Mouse (Mus musculus): Measurements from ENCODE around the gene Gpr152. TPM values are rescaled to one million over a fixed set of nuclear protein-coding genes. Genes with fewer than 3 reads are reported as not detected.

Gpr152 gene
- polyA plus RNA-seq, 1 experiment from 2014 or later: not detected

GRCm38 (mm10) chr19:4191528-4192250 is 52.1 kb downstream of the Gpr152 start, which contains the start of gene Ppp1ca:
Ppp1ca (plus strand) TSS chr19:4192065.
- no peaks in the 10 kb centered on the region for H3K27me3 ChIP-seq (replicated peaks)
- peak; percentile 95 for ATAC-seq
- WGBS: 2% methylated on average over 43 of the region's 47 CpGs
- H3K4me3 ChIP-seq (replicated peaks): peak within 1 kb of the TSS; percentile 87
- peaks cover 23% of the 10 kb centered on the region for H3K36me3 ChIP-seq
- H3K9me3 ChIP-seq: no peaks in the 10 kb centered on the region
- peak within 1 kb of the TSS; percentile 74 for H3K4me2 ChIP-seq (replicated peaks)
- peak within 1 kb of the TSS; percentile 98 for H3K9ac ChIP-seq
- peaks cover 37% of the 10 kb centered on the region for H3K4me1 ChIP-seq (replicated peaks)
- H3K27ac ChIP-seq: peak within 1 kb of the TSS; percentile 96

GRCm38 (mm10) chr19:4192251-4192985 is 52.8 kb downstream of the Gpr152 start:
- H3K9me3 ChIP-seq: no peaks in the 10 kb centered on the region
- H3K27ac ChIP-seq: peak overlapping the region; percentile 96
- ATAC-seq: peak; percentile 68
- peak overlapping the region; percentile 87 for H3K4me3 ChIP-seq (replicated peaks)
- H3K4me1 ChIP-seq (replicated peaks): peaks cover 43% of the 10 kb centered on the region
- no peaks in the 10 kb centered on the region for H3K27me3 ChIP-seq (replicated peaks)
- WGBS: under 1% methylated on average over 51 of the region's 52 CpGs
- peak overlapping the region; percentile 98 for H3K9ac ChIP-seq
- peaks cover 23% of the 10 kb centered on the region for H3K36me3 ChIP-seq
- H3K4me2 ChIP-seq (replicated peaks): peak overlapping the region; percentile 74

GRCm38 (mm10) chr19:4193129-4193528 is 53.5 kb downstream of the Gpr152 start:
- no peaks in the 10 kb centered on the region for H3K9me3 ChIP-seq
- no peaks in the 10 kb centered on the region for H3K27me3 ChIP-seq (replicated peaks)
- peaks cover 47% of the 10 kb centered on the region for H3K4me1 ChIP-seq (replicated peaks)
- ATAC-seq: no peak
- H3K27ac ChIP-seq: 0 out of 2 replicates have a peak overlapping the region, but pooled peaks have one; percentile 96
- peak overlapping the region; percentile 87 for H3K4me3 ChIP-seq (replicated peaks)
- peak overlapping the region; percentile 98 for H3K9ac ChIP-seq
- H3K4me2 ChIP-seq (replicated peaks): peak overlapping the region; percentile 74
- H3K36me3 ChIP-seq: peaks cover 23% of the 10 kb centered on the region
- WGBS: 40% methylated on average over 6 of the region's 6 CpGs

- ATAC-seq: no peak
- Histone ChIP-seq H3K27ac (no peak overlapping the region), H3K4me2 (replicated peaks) (peak overlapping the region; percentile 74; the same call in 1 of the 2 replicates), H3K27me3 (replicated peaks) (no peaks in the 10 kb centered on the region), H3K36me3 (peaks cover 31% of the 10 kb centered on the region), H3K4me3 (replicated peaks) (0 out of 2 replicates have a peak overlapping the region, but pooled peaks have one; percentile 87), H3K9me3 (no peaks in the 10 kb centered on the region), H3K4me1 (replicated peaks) (peaks cover 47% of the 10 kb centered on the region), H3K9ac (no peak overlapping the region; the same call in 1 of the 2 replicates)
- WGBS: 80% methylated on average over 8 of the region's 8 CpGs
Measured at GRCm38 (mm10) chr19:4194021-4194724, 54.6 kb downstream of the Gpr152 start.

DNA sequence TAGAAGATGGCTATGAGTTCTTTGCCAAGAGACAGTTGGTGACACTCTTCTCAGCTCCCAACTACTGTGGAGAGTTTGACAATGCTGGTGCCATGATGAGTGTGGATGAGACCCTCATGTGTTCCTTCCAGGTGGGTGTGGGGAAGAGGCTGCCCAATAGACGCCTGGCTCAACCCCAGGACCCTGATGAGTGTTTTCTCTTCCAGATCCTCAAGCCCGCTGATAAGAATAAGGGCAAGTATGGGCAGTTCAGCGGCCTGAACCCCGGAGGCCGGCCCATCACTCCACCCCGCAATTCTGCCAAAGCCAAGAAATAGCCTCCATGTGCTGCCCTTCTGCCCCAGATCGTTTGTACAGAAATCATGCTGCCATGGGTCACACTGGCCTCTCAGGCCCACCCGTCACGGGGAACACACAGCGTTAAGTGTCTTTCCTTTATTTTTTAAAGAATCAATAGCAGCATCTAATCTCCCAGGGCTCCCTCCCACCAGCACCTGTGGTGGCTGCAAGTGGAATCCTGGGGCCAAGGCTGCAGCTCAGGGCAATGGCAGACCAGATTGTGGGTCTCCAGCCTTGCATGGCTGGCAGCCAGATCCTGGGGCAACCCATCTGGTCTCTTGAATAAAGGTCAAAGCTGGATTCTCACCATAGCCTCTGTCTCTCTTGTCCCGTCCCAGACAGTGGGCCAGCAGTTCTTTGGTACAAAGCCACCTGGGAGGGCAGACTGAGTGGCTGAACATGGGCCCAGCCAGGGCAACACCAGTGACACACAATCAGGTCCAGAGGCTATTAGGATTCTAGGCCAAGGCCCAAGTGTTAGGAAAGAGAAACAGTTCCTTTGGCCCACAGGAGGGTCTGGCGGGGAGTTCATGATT is 55.4 kb downstream of the Gpr152 start:
- Histone ChIP-seq H3K27ac (no peak overlapping the region), H3K27me3 (replicated peaks) (no peaks in the 10 kb centered on the region), H3K4me3 (replicated peaks) (no peak overlapping the region), H3K36me3 (peaks cover 32% of the 10 kb centered on the region), H3K9ac (no peak overlapping the region), H3K9me3 (no peaks in the 10 kb centered on the region), H3K4me2 (replicated peaks) (no peak overlapping the region), H3K4me1 (replicated peaks) (peaks cover 48% of the 10 kb centered on the region)
- 69% methylated on average over 12 of the region's 12 CpGs for WGBS
- no peak for ATAC-seq

Other genes starting within 250 kb of the Gpr152 start
- 50.9 and 56.3 TPM in 2 replicates for gene Tcirg1, start 232.7 kb upstream of the Gpr152 start, polyA plus RNA-seq (2015; fragmentation: Nextera tagmentation; extraction: Ambion mirVana)
- 342 and 413 TPM in 2 replicates for gene Ndufs8, start 227.0 kb upstream of the Gpr152 start, polyA plus RNA-seq (2015; fragmentation: Nextera tagmentation; extraction: Ambion mirVana)
- 2.3 and 2.4 TPM in 2 replicates for gene Aldh3b1, start 210.0 kb upstream of the Gpr152 start, polyA plus RNA-seq (2015; fragmentation: Nextera tagmentation; extraction: Ambion mirVana)
- 20.2 and 21.8 TPM in 2 replicates for gene Unc93b1, start 204.6 kb upstream of the Gpr152 start, polyA plus RNA-seq (2015; fragmentation: Nextera tagmentation; extraction: Ambion mirVana)
- not detected in 2 replicates for gene Aldh3b3, start 181.1 kb upstream of the Gpr152 start, polyA plus RNA-seq (2015; fragmentation: Nextera tagmentation; extraction: Ambion mirVana)
- 0.78 and 0.84 TPM in 2 replicates for gene Aldh3b2, start 167.5 kb upstream of the Gpr152 start, polyA plus RNA-seq (2015; fragmentation: Nextera tagmentation; extraction: Ambion mirVana)
- 12.8 and 14.2 TPM in 2 replicates for gene Acy3, start 153.2 kb upstream of the Gpr152 start, polyA plus RNA-seq (2015; fragmentation: Nextera tagmentation; extraction: Ambion mirVana)
- 0.35 and 0.38 TPM in 2 replicates for gene Tbx10, start 147.0 kb upstream of the Gpr152 start, polyA plus RNA-seq (2015; fragmentation: Nextera tagmentation; extraction: Ambion mirVana)
- 33.8 and 35.9 TPM in 2 replicates for gene Nudt8, start 139.2 kb upstream of the Gpr152 start, polyA plus RNA-seq (2015; fragmentation: Nextera tagmentation; extraction: Ambion mirVana)
- 2.1 and 2.6 TPM in 2 replicates for gene Gm49405, start 139.2 kb upstream of the Gpr152 start, polyA plus RNA-seq (2015; fragmentation: Nextera tagmentation; extraction: Ambion mirVana)
- gene Doc2g, start 136.5 kb upstream of the Gpr152 start, polyA plus RNA-seq (2015; fragmentation: Nextera tagmentation; extraction: Ambion mirVana): 2.8 and 3.8 TPM in 2 replicates
- gene Ndufv1, start 127.0 kb upstream of the Gpr152 start, polyA plus RNA-seq (2015; fragmentation: Nextera tagmentation; extraction: Ambion mirVana): 241 and 274 TPM in 2 replicates
- 973 and 1,014 TPM in 2 replicates for gene Gstp1, start 101.8 kb upstream of the Gpr152 start, polyA plus RNA-seq (2015; fragmentation: Nextera tagmentation; extraction: Ambion mirVana)
- gene Gstp2, start 93.8 kb upstream of the Gpr152 start, polyA plus RNA-seq (2015; fragmentation: Nextera tagmentation; extraction: Ambion mirVana): 24.3 and 35.8 TPM in 2 replicates
- 6.9 and 9.2 TPM in 2 replicates for gene Gstp3, start 80.2 kb upstream of the Gpr152 start, polyA plus RNA-seq (2015; fragmentation: Nextera tagmentation; extraction: Ambion mirVana)
- gene Cabp2, start 58.2 kb upstream of the Gpr152 start, polyA plus RNA-seq (2015; fragmentation: Nextera tagmentation; extraction: Ambion mirVana): 1.7 and 2.8 TPM in 2 replicates
- 127 and 147 TPM in 2 replicates for gene Cdk2ap2, start 42.6 kb upstream of the Gpr152 start, polyA plus RNA-seq (2015; fragmentation: Nextera tagmentation; extraction: Ambion mirVana)
- gene Pitpnm1, start 39.8 kb upstream of the Gpr152 start, polyA plus RNA-seq (2015; fragmentation: Nextera tagmentation; extraction: Ambion mirVana): 13.8 and 20.9 TPM in 2 replicates
- gene Aip, start 13.9 kb upstream of the Gpr152 start, polyA plus RNA-seq (2015; fragmentation: Nextera tagmentation; extraction: Ambion mirVana): 75.0 and 80.7 TPM in 2 replicates
- gene Cabp4, start 4.2 kb downstream of the Gpr152 start, polyA plus RNA-seq (2015; fragmentation: Nextera tagmentation; extraction: Ambion mirVana): 0.09 and 0.19 TPM in 2 replicates
- gene Coro1b, start 8.8 kb downstream of the Gpr152 start, polyA plus RNA-seq (2015; fragmentation: Nextera tagmentation; extraction: Ambion mirVana): 207 and 214 TPM in 2 replicates
- 3.9 and 5.4 TPM in 2 replicates for gene Ptprcap, start 13.8 kb downstream of the Gpr152 start, polyA plus RNA-seq (2015; fragmentation: Nextera tagmentation; extraction: Ambion mirVana)
- 40.7 and 41.9 TPM in 2 replicates for gene Rps6kb2, start 23.6 kb downstream of the Gpr152 start, polyA plus RNA-seq (2015; fragmentation: Nextera tagmentation; extraction: Ambion mirVana)
- gene Carns1, start 35.7 kb downstream of the Gpr152 start, polyA plus RNA-seq (2015; fragmentation: Nextera tagmentation; extraction: Ambion mirVana): 1.7 and 2.0 TPM in 2 replicates
- gene Tbc1d10c, start 51.5 kb downstream of the Gpr152 start, polyA plus RNA-seq (2015; fragmentation: Nextera tagmentation; extraction: Ambion mirVana): 3.5 TPM in 2 replicates
- 757 and 779 TPM in 2 replicates for gene Ppp1ca, start 52.3 kb downstream of the Gpr152 start, polyA plus RNA-seq (2015; fragmentation: Nextera tagmentation; extraction: Ambion mirVana)
- gene Rad9a, start 61.9 kb downstream of the Gpr152 start, polyA plus RNA-seq (2015; fragmentation: Nextera tagmentation; extraction: Ambion mirVana): 29.3 and 30.5 TPM in 2 replicates
- gene Clcf1, start 74.5 kb downstream of the Gpr152 start, polyA plus RNA-seq (2015; fragmentation: Nextera tagmentation; extraction: Ambion mirVana): 5.7 and 5.9 TPM in 2 replicates
- gene AC109138.7, start 74.6 kb downstream of the Gpr152 start, polyA plus RNA-seq (2015; fragmentation: Nextera tagmentation; extraction: Ambion mirVana): not detected in 2 replicates
- gene Pold4, start 92.1 kb downstream of the Gpr152 start, polyA plus RNA-seq (2015; fragmentation: Nextera tagmentation; extraction: Ambion mirVana): 35.0 and 40.8 TPM in 2 replicates
- gene Ssh3, start 129.4 kb downstream of the Gpr152 start, polyA plus RNA-seq (2015; fragmentation: Nextera tagmentation; extraction: Ambion mirVana): 22.2 and 24.8 TPM in 2 replicates
- gene Ankrd13d, start 143.3 kb downstream of the Gpr152 start, polyA plus RNA-seq (2015; fragmentation: Nextera tagmentation; extraction: Ambion mirVana): 5.3 and 5.7 TPM in 2 replicates
- gene Grk2, start 166.4 kb downstream of the Gpr152 start, polyA plus RNA-seq (2015; fragmentation: Nextera tagmentation; extraction: Ambion mirVana): 18.2 and 18.3 TPM in 2 replicates

Measured in intestine, embryonic 15.5 days (tissue).